Mouse (Mus musculus) hindbrain, embryonic 14.5 days (tissue): ENCODE results near the gene Ets1. TPM values are rescaled to one million over a fixed set of nuclear protein-coding genes. Genes with fewer than 3 reads are reported as not detected.

ENCODE experiments used
- ATAC-seq: fragments of 200-750 bp; cut with Nextera tagmentation; 2 replicates; pipeline ENCODE4 v1.8.0; 2017; ENCODE audit warnings: moderate number of reproducible peaks, mild to moderate bottlenecking, moderate TSS enrichment, moderate library complexity; ENCODE audit not compliant: low FRiP score
- DNase-seq: peaks from one replicate; pipeline ENCODE4 v3.0.0-alpha.2; 2015; ENCODE audit warnings: low spot score
- H3K27ac ChIP-seq: fragments of 300-500 bp; sonication (generic); 2 replicates; pipeline ENCODE4 v1.5.1; 2014; ENCODE audit warnings: mild to moderate bottlenecking, moderate library complexity
- H3K27me3 ChIP-seq: fragments of 300-500 bp; sonication (generic); 2 replicates; pipeline ENCODE4 v1.6.1; 2014; ENCODE audit warnings: mild to moderate bottlenecking, low read length, mixed read lengths; ENCODE audit not compliant: control insufficient read depth, insufficient read depth
- H3K36me3 ChIP-seq: fragments of 300-500 bp; sonication (generic); replicated peaks from 2 replicates; pipeline ENCODE4 v1.6.1; 2014; ENCODE audit not compliant: control insufficient read depth, insufficient read depth
- H3K4me1 ChIP-seq: fragments of 300-500 bp; sonication (generic); replicated peaks from 2 replicates; pipeline ENCODE4 v1.6.1; 2014; ENCODE audit warnings: antibody characterized with exemption, low read length, mixed read lengths; ENCODE audit not compliant: control insufficient read depth, insufficient read depth
- H3K4me2 ChIP-seq: fragments of 300-500 bp; sonication (generic); replicated peaks from 2 replicates; pipeline ENCODE4 v1.6.1; 2014; ENCODE audit warnings: mild to moderate bottlenecking, moderate library complexity
- H3K4me3 ChIP-seq: fragments of 300-500 bp; sonication (generic); replicated peaks from 2 replicates; pipeline ENCODE4 v1.5.1; 2014; ENCODE audit warnings: mild to moderate bottlenecking, low read length
- H3K9ac ChIP-seq: fragments of 300-500 bp; sonication (generic); 2 replicates; pipeline ENCODE4 v1.6.1; 2014
- H3K9me3 ChIP-seq: fragments of 300-500 bp; sonication (generic); 2 replicates; pipeline ENCODE4 v1.6.1; 2016; ENCODE audit warnings: low read length; ENCODE audit not compliant: control insufficient read depth
- WGBS: fragments of 180-500 bp; shearing (Covaris S2); extraction: QIAGEN DNeasy Blood & Tissue Kit; methylation state at CpG from one replicate; pipeline ENCODE4 v1.1.7; 2014; 5-methylcytosine and 5-hydroxymethylcytosine counted together
- polyA plus RNA-seq: library from polyadenylated mRNA; unstranded; fragments of >200 nt; fragmentation: Nextera tagmentation; extraction: Ambion mirVana; gene quantifications from 2 replicates; pipeline ENCODE4 v1.2.1, GENCODE M21; 2014

Ets1 gene
- polyA plus RNA-seq, 1 experiment from 2014 or later, result 20.9 TPM

GRCm38 (mm10) chr9:32717268-32717920, 81.4 kb downstream of the Ets1 start:
- peaks cover 11% of the 10 kb centered on the region; the same call in 1 of the 2 replicates for H3K27me3 ChIP-seq
- WGBS, result 61% methylated on average over 12 of the region's 12 CpGs
- ATAC-seq (no peak), DNase-seq (no peak)
- H3K4me2 ChIP-seq, result no peak overlapping the region
- H3K36me3 ChIP-seq, result no peaks in the 10 kb centered on the region
- no peak overlapping the region for H3K9ac ChIP-seq
- H3K4me3 ChIP-seq, result no peak overlapping the region
- peak overlapping the region; percentile 15; the same call in 1 of the 2 replicates for H3K27ac ChIP-seq
- no peaks in the 10 kb centered on the region for H3K9me3 ChIP-seq
- peaks cover 5% of the 10 kb centered on the region; the same call in 1 of the 2 replicates for H3K4me1 ChIP-seq

- Histone ChIP-seq H3K4me1 (peaks cover 5% of the 10 kb centered on the region; the same call in 1 of the 2 replicates), H3K9ac (no peak overlapping the region), H3K36me3 (no peaks in the 10 kb centered on the region), H3K4me2 (no peak overlapping the region), H3K27me3 (peaks cover 8% of the 10 kb centered on the region; the same call in 1 of the 2 replicates), H3K4me3 (no peak overlapping the region), H3K27ac (no peak overlapping the region), H3K9me3 (no peaks in the 10 kb centered on the region)
- ATAC-seq, result no peak
- DNase-seq, result no peak
- WGBS, result 68% methylated on average over 9 of the region's 9 CpGs
These were observed 82.2 kb downstream of the Ets1 start for GRCm38 (mm10) chr9:32717931-32718820.

GRCm38 (mm10) chr9:32718868-32719267, 82.8 kb downstream of the Ets1 start:
- ATAC-seq (no peak), DNase-seq (no peak)
- Histone ChIP-seq H3K27ac (no peak overlapping the region), H3K27me3 (peaks cover 8% of the 10 kb centered on the region; the same call in 1 of the 2 replicates), H3K36me3 (no peaks in the 10 kb centered on the region), H3K9me3 (no peaks in the 10 kb centered on the region), H3K4me3 (no peak overlapping the region), H3K9ac (no peak overlapping the region), H3K4me2 (no peak overlapping the region), H3K4me1 (peaks cover 5% of the 10 kb centered on the region; the same call in 1 of the 2 replicates)
- 87% methylated on average over 4 of the region's 4 CpGs for WGBS

- Histone ChIP-seq H3K4me2 (no peak overlapping the region), H3K27me3 (peaks cover 3% of the 10 kb centered on the region; the same call in 1 of the 2 replicates), H3K27ac (no peak overlapping the region), H3K36me3 (no peaks in the 10 kb centered on the region), H3K9ac (no peak overlapping the region), H3K9me3 (no peaks in the 10 kb centered on the region), H3K4me1 (peaks cover 5% of the 10 kb centered on the region; the same call in 1 of the 2 replicates), H3K4me3 (no peak overlapping the region)
- no peak for ATAC-seq
- WGBS, result 62% methylated on average over 3 of the region's 3 CpGs
- DNase-seq, result no peak
These were observed 83.9 kb downstream of the Ets1 start for GRCm38 (mm10) chr9:32719941-32720263.

GRCm38 (mm10) chr9:32720264-32721031, 84.4 kb downstream of the Ets1 start:
- H3K4me2 ChIP-seq, result no peak overlapping the region
- H3K9me3 ChIP-seq, result no peaks in the 10 kb centered on the region
- ATAC-seq, result no peak
- no peak for DNase-seq
- H3K4me3 ChIP-seq, result no peak overlapping the region
- H3K9ac ChIP-seq, result no peak overlapping the region
- peaks cover 3% of the 10 kb centered on the region; the same call in 1 of the 2 replicates for H3K27me3 ChIP-seq
- H3K36me3 ChIP-seq, result no peaks in the 10 kb centered on the region
- 52% methylated on average over 12 of the region's 12 CpGs for WGBS
- no peak overlapping the region for H3K27ac ChIP-seq
- H3K4me1 ChIP-seq, result peaks cover 5% of the 10 kb centered on the region; the same call in 1 of the 2 replicates

GRCm38 (mm10) chr9:32721081-32721480, 85.1 kb downstream of the Ets1 start:
- Histone ChIP-seq H3K27ac (no peak overlapping the region), H3K9me3 (no peaks in the 10 kb centered on the region), H3K9ac (no peak overlapping the region), H3K36me3 (no peaks in the 10 kb centered on the region), H3K4me2 (no peak overlapping the region), H3K27me3 (peaks cover 3% of the 10 kb centered on the region; the same call in 1 of the 2 replicates), H3K4me1 (peaks cover 3% of the 10 kb centered on the region; the same call in 1 of the 2 replicates), H3K4me3 (no peak overlapping the region)
- ATAC-seq, result no peak
- WGBS, result 67% methylated on average over 2 of the region's 2 CpGs
- no peak for DNase-seq

GRCm38 (mm10) chr9:32722205-32722604, 86.2 kb downstream of the Ets1 start:
- H3K4me2 ChIP-seq, result no peak overlapping the region
- H3K9me3 ChIP-seq, result no peaks in the 10 kb centered on the region
- H3K9ac ChIP-seq, result no peak overlapping the region
- WGBS, result 88% methylated on average over 1 of the region's 1 CpGs
- no peaks in the 10 kb centered on the region for H3K36me3 ChIP-seq
- DNase-seq (no peak), ATAC-seq (no peak)
- no peak overlapping the region for H3K27ac ChIP-seq
- peaks cover 3% of the 10 kb centered on the region; the same call in 1 of the 2 replicates for H3K27me3 ChIP-seq
- H3K4me3 ChIP-seq, result no peak overlapping the region
- no peaks in the 10 kb centered on the region for H3K4me1 ChIP-seq

GRCm38 (mm10) chr9:32722969-32723368, 86.9 kb downstream of the Ets1 start:
- Histone ChIP-seq H3K36me3 (no peaks in the 10 kb centered on the region), H3K9me3 (no peaks in the 10 kb centered on the region), H3K27ac (no peak overlapping the region), H3K4me3 (no peak overlapping the region), H3K27me3 (peaks cover 3% of the 10 kb centered on the region; the same call in 1 of the 2 replicates), H3K4me1 (no peaks in the 10 kb centered on the region), H3K9ac (no peak overlapping the region), H3K4me2 (no peak overlapping the region)
- ATAC-seq (no peak), DNase-seq (no peak)
- 60% methylated on average over 3 of the region's 3 CpGs for WGBS
